Mouse (Mus musculus) monocyte, adult 5-6 weeks (primary cell): ENCODE data around the gene Ccdc162. TPM values are rescaled to one million over a fixed set of nuclear protein-coding genes. Genes with fewer than 3 reads are reported as not detected.

Experiments used
- ATAC-seq: fragments of 153-309, 156-312 bp; replicated peaks from 2 replicates; pipeline ENCODE4 v1.8.0; 2017; ENCODE audit warnings: mild to moderate bottlenecking; ENCODE audit not compliant: low TSS enrichment, insufficient number of reproducible peaks, severe bottlenecking, poor library complexity, low FRiP score
- total RNA-seq: library from RNA; stranded (forward); fragments of 200-1000, 200-491, 200-594 nt; gene quantifications from 3 replicates; pipeline ENCODE4 v1.2.3, GENCODE M21; 2017

Ccdc162 gene
- 0.78 TPM in 1 of 3 replicates, not detected in the others for total RNA-seq

- ATAC-seq = no peak
Measured at GRCm38 (mm10) chr10:41716029-41716897, at the start of gene Ccdc162. Gene Ccdc162 (minus strand): TSS chr10:41716634.

GRCm38 (mm10) chr10:41765586-41765985 lies 49.2 kb upstream of the Ccdc162 start:
- no peak for ATAC-seq

- no peak for ATAC-seq
Measured at GRCm38 (mm10) chr10:41763741-41764385, 47.4 kb upstream of the Ccdc162 start.

- no peak for ATAC-seq
Measured at GRCm38 (mm10) chr10:41760866-41761265, 44.4 kb upstream of the Ccdc162 start.

- ATAC-seq = no peak
Measured at GRCm38 (mm10) chr10:41758041-41758440, 41.6 kb upstream of the Ccdc162 start.

- no peak for ATAC-seq
Measured at GRCm38 (mm10) chr10:41757226-41757625, 40.8 kb upstream of the Ccdc162 start.

GRCm38 (mm10) chr10:41751867-41752480 lies 35.5 kb upstream of the Ccdc162 start:
- ATAC-seq = peak; percentile 40

- no peak for ATAC-seq
Measured at GRCm38 (mm10) chr10:41749306-41749705, 32.9 kb upstream of the Ccdc162 start.

GRCm38 (mm10) chr10:41746554-41746953 lies 30.1 kb upstream of the Ccdc162 start:
- no peak for ATAC-seq

GRCm38 (mm10) chr10:41744006-41744405 lies 27.6 kb upstream of the Ccdc162 start:
- no peak for ATAC-seq

GRCm38 (mm10) chr10:41740221-41740620 lies 23.8 kb upstream of the Ccdc162 start:
- no peak for ATAC-seq

GRCm38 (mm10) chr10:41737245-41737644 lies 20.8 kb upstream of the Ccdc162 start:
- ATAC-seq = no peak

GRCm38 (mm10) chr10:41735398-41735797 lies 19.0 kb upstream of the Ccdc162 start:
- ATAC-seq = no peak

- no peak for ATAC-seq
Measured at GRCm38 (mm10) chr10:41733214-41733613, 16.8 kb upstream of the Ccdc162 start.

GRCm38 (mm10) chr10:41731932-41732331 lies 15.5 kb upstream of the Ccdc162 start:
- ATAC-seq = no peak

GRCm38 (mm10) chr10:41730746-41731145 lies 14.3 kb upstream of the Ccdc162 start:
- no peak for ATAC-seq

GRCm38 (mm10) chr10:41726215-41726614 lies 9.8 kb upstream of the Ccdc162 start:
- no peak for ATAC-seq

- ATAC-seq = no peak
Measured at GRCm38 (mm10) chr10:41719587-41719986, 3.2 kb upstream of the Ccdc162 start.

GRCm38 (mm10) chr10:41715557-41715956 lies 877 bp downstream of the Ccdc162 start:
- no peak for ATAC-seq

GRCm38 (mm10) chr10:41711467-41711866 lies 5.0 kb downstream of the Ccdc162 start:
- ATAC-seq = no peak
